Mouse (Mus musculus) forebrain, embryonic 16.5 days (tissue): Measurements from ENCODE around the gene Clip2. TPM values are rescaled to one million over a fixed set of nuclear protein-coding genes. Genes with fewer than 3 reads are reported as not detected.
"Not testable (repeated sequence)": the region's sequence is repeated elsewhere in the genome, so short reads cannot be mapped to it uniquely, and the experiment has no call there.

Experiments used
- ATAC-seq: fragments of 200-750 bp; cut with Nextera tagmentation; 2 replicates; pipeline ENCODE4 v1.8.0; 2017; ENCODE audit warnings: mild to moderate bottlenecking, moderate library complexity
- H3K27ac ChIP-seq: fragments of 300-500 bp; sonication (generic); 2 replicates; pipeline ENCODE4 v1.5.1; 2014; ENCODE audit warnings: low read length, control low read depth
- H3K27me3 ChIP-seq: fragments of 300-500 bp; sonication (generic); replicated peaks from 2 replicates; pipeline ENCODE4 v1.6.1; 2014; ENCODE audit warnings: low read length; ENCODE audit not compliant: control insufficient read depth, insufficient read depth
- H3K36me3 ChIP-seq: fragments of 300-500 bp; sonication (generic); 2 replicates; pipeline ENCODE4 v1.6.1; 2014; ENCODE audit not compliant: control insufficient read depth, insufficient read depth
- H3K4me1 ChIP-seq: fragments of 300-500 bp; sonication (generic); replicated peaks from 2 replicates; pipeline ENCODE4 v1.6.1; 2014; ENCODE audit warnings: low read length; ENCODE audit not compliant: control insufficient read depth, insufficient read depth
- H3K4me2 ChIP-seq: fragments of 300-500 bp; sonication (generic); 2 replicates; pipeline ENCODE4 v1.6.1; 2014; ENCODE audit warnings: mild to moderate bottlenecking, low read length, control low read depth
- H3K4me3 ChIP-seq: fragments of 300-500 bp; sonication (generic); replicated peaks from 2 replicates; pipeline ENCODE4 v1.5.1; 2014; ENCODE audit warnings: mild to moderate bottlenecking, low read length, control low read depth
- H3K9ac ChIP-seq: fragments of 300-500 bp; sonication (generic); replicated peaks from 2 replicates; pipeline ENCODE4 v1.6.1; 2014; ENCODE audit warnings: low read depth, low read length, control low read depth
- H3K9me3 ChIP-seq: fragments of 300-500 bp; sonication (generic); 2 replicates; pipeline ENCODE4 v1.6.1; 2016; ENCODE audit warnings: low read length; ENCODE audit not compliant: control insufficient read depth
- WGBS: fragments of 180-500 bp; shearing (Covaris S2); extraction: QIAGEN DNeasy Blood & Tissue Kit; methylation state at CpG from one replicate; pipeline ENCODE4 v1.1.7; 2014; 5-methylcytosine and 5-hydroxymethylcytosine counted together
- polyA plus RNA-seq: library from polyadenylated mRNA; unstranded; fragments of >200 nt; fragmentation: Nextera tagmentation; extraction: Ambion mirVana; gene quantifications from 2 replicates; pipeline ENCODE4 v1.2.1, GENCODE M21; 2015

Clip2 gene
- polyA plus RNA-seq, 1 experiment from 2014 or later: 16.6 TPM

DNA sequence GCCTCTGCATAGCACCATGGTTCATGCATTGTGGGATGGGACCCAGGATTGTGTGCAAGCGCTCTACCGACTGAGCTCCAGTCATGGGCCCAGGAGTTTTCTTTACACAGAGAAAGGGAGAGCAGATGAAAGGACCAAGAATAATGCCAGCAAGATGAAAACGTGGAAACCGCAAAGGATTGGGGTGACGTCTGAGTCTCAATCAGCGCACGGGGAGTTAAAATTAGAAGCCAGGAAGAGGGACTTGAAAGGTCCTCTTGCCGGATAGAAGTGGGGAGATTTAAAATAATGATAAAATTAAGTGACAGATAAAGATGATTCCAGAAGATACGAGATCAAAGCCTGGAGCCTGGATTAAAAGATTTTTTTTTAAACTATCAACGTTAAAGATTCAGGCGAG lies 69.9 kb downstream of the Clip2 start:
- ATAC-seq: no peak
- WGBS: 43% methylated on average over 11 of the region's 11 CpGs
- Histone ChIP-seq H3K4me2 (no peak overlapping the region), H3K36me3 (no peaks in the 10 kb centered on the region), H3K9me3 (no peaks in the 10 kb centered on the region), H3K9ac (no peak overlapping the region), H3K27ac (no peak overlapping the region), H3K4me3 (no peak overlapping the region), H3K27me3 (no peaks in the 10 kb centered on the region), H3K4me1 (no peaks in the 10 kb centered on the region)

DNA sequence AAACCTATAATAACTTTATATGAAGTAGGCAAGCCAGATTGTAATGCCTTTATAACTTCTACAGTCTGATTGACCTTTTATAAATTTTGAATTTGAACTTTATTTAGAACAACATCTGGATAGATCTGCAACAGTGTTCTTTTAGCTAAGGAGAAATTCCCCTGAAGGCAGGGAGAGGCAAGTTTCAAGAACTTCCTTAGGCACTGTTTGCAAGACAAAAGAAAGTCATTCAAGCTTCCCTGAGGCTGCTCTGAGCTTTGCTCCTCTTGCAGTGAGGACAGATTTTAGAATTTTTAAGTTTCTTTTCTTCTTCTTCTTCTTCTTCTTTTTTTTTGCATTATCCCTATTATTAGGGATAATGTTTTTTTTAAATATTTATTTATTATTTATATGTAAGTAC lies 73.3 kb downstream of the Clip2 start:
- H3K27me3 ChIP-seq, H3K9me3 ChIP-seq, H3K27ac ChIP-seq, H3K4me2 ChIP-seq, ATAC-seq, H3K4me3 ChIP-seq, H3K36me3 ChIP-seq, H3K9ac ChIP-seq, H3K4me1 ChIP-seq: not testable (repeated sequence)

DNA sequence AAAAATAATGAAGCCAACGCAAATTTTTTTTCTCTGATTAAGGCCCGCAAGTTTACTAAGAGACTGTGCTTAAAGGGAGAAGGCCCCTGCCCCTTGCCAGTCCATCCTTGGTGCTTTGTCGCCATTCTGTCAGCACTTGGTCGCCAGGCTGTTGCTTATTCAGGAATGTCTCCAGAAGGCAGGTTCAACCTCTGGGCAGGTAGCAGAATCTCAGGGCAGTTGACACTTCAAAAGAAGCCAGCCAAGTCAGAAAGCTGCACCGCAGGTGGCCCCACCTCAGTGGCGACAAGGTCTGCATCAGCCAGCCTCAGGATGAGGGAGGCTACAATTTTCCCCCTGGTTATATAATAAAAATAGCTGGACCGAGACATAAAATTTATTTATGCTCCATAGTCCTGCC lies 76.5 kb downstream of the Clip2 start:
- WGBS: 93% methylated on average over 7 of the region's 7 CpGs
- H3K9me3 ChIP-seq, H3K36me3 ChIP-seq, H3K4me2 ChIP-seq, H3K9ac ChIP-seq, H3K27ac ChIP-seq, H3K4me1 ChIP-seq, H3K27me3 ChIP-seq, ATAC-seq, H3K4me3 ChIP-seq: not testable (repeated sequence)

DNA sequence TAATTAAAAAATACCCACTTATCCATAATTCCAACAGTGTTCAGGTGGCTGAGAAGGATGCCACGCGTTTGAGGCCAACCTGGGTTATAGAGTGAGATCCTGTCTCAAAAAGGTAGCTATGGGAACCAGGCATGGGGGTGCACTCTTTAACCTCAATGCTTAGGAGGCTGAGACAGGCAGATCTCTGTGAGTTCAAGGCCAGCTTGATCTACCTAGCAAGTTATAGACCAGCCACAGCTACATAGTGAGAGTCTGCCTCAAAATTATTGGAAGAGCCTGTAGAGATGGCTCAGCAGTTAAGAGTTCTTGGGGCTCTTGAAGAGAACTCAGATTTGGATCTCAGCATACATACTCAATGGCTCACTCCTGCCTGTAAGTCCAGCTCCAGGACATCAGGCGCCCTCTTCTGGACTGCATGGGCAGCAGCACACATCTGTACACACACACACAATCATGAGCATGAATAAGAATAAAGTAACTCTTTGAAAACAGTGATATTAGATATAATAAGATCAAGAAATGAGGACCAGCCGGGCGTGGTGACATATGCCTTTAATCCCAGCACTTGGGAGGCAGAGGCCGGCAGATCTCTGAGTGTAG lies 77.1 kb downstream of the Clip2 start:
- 93% methylated on average over 6 of the region's 6 CpGs for WGBS
- H3K4me2 ChIP-seq: no peak overlapping the region
- H3K4me1 ChIP-seq: no peaks in the 10 kb centered on the region
- H3K4me3 ChIP-seq: no peak overlapping the region
- no peak for ATAC-seq
- no peak overlapping the region for H3K9ac ChIP-seq
- H3K36me3 ChIP-seq: no peaks in the 10 kb centered on the region
- no peaks in the 10 kb centered on the region for H3K27me3 ChIP-seq
- no peak overlapping the region for H3K27ac ChIP-seq
- H3K9me3 ChIP-seq: 0 out of 2 replicates have a peak, but pooled peaks cover 2% of the 10 kb centered on the region

- H3K9me3 ChIP-seq: 0 out of 2 replicates have a peak, but pooled peaks cover 2% of the 10 kb centered on the region
- H3K4me1 ChIP-seq: no peaks in the 10 kb centered on the region
- no peak overlapping the region for H3K9ac ChIP-seq
- H3K36me3 ChIP-seq: no peaks in the 10 kb centered on the region
- H3K27ac ChIP-seq: no peak overlapping the region
- no peak overlapping the region for H3K4me3 ChIP-seq
- H3K4me2 ChIP-seq: no peak overlapping the region
- 90% methylated on average over 2 of the region's 2 CpGs for WGBS
- no peak for ATAC-seq
- no peaks in the 10 kb centered on the region for H3K27me3 ChIP-seq
These were observed 78.3 kb downstream of the Clip2 start for GRCm38 (mm10) chr5:134473902-134474301.

- Histone ChIP-seq H3K4me3 (no peak overlapping the region), H3K4me2 (no peak overlapping the region), H3K9ac (no peak overlapping the region), H3K4me1 (peaks cover 13% of the 10 kb centered on the region), H3K36me3 (no peaks in the 10 kb centered on the region), H3K27ac (no peak overlapping the region), H3K27me3 (no peaks in the 10 kb centered on the region), H3K9me3 (0 out of 2 replicates have a peak, but pooled peaks cover 2% of the 10 kb centered on the region)
- 67% methylated on average over 8 of the region's 8 CpGs for WGBS
- no peak for ATAC-seq
These were observed 81.6 kb downstream of the Clip2 start for GRCm38 (mm10) chr5:134470538-134471169.

- H3K9me3 ChIP-seq: no peaks in the 10 kb centered on the region
- WGBS: 90% methylated on average over 7 of the region's 7 CpGs
- no peak overlapping the region for H3K4me3 ChIP-seq
- no peak for ATAC-seq
- H3K9ac ChIP-seq: no peak overlapping the region
- no peak overlapping the region for H3K4me2 ChIP-seq
- peaks cover 13% of the 10 kb centered on the region for H3K4me1 ChIP-seq
- no peaks in the 10 kb centered on the region for H3K36me3 ChIP-seq
- H3K27me3 ChIP-seq: no peaks in the 10 kb centered on the region
- H3K27ac ChIP-seq: no peak overlapping the region
These were observed 82.6 kb downstream of the Clip2 start for GRCm38 (mm10) chr5:134469559-134470150.

DNA sequence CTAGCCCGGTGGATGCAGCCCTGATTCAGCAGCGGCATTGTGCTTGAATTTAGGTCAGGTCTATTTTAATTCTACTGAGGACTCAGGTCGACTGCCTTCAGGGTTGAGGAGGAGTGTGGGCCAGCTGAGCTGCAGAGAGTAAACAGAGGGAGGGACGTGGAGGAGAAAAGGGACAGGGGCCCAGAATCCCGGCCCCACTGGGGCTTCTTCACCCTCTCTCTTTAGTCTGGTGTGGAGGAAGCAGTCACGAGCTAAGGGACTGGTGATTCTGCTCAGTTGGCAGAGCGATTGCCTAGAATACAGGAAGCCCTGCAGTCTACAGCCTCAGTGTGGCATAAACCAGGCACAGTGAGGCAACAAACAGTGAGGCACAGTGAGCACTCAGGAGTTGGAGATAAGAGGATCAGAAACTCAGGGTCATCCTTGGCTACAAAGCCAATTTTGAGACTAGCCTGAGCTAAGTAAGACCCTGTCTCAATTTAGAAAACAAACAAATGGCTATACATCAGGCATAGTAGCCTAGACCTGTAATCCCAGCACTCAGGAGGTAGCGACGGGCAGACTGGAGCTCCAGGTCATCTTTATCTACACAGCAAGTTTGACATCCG lies 84.0 kb downstream of the Clip2 start:
- Histone ChIP-seq H3K9me3 (no peaks in the 10 kb centered on the region), H3K4me2 (no peak overlapping the region), H3K36me3 (no peaks in the 10 kb centered on the region), H3K4me3 (no peak overlapping the region), H3K4me1 (peaks cover 13% of the 10 kb centered on the region), H3K27me3 (no peaks in the 10 kb centered on the region), H3K27ac (no peak overlapping the region), H3K9ac (no peak overlapping the region)
- ATAC-seq: no peak
- WGBS: 66% methylated on average over 10 of the region's 10 CpGs

GRCm38 (mm10) chr5:134467030-134467549 lies 85.1 kb downstream of the Clip2 start:
- no peak overlapping the region; the same call in 1 of the 2 replicates for H3K27ac ChIP-seq
- ATAC-seq: no peak
- 63% methylated on average over 8 of the region's 8 CpGs for WGBS

More at GRCm38 (mm10) chr5:134467030-134467549, 85.1 kb downstream of the Clip2 start:
- Histone ChIP-seq H3K9ac (no peak overlapping the region), H3K27me3 (no peaks in the 10 kb centered on the region), H3K36me3 (no peaks in the 10 kb centered on the region), H3K4me2 (no peak overlapping the region), H3K4me3 (no peak overlapping the region), H3K9me3 (no peaks in the 10 kb centered on the region), H3K4me1 (peaks cover 13% of the 10 kb centered on the region)
